Mouse (Mus musculus): Measurements from ENCODE around the gene Synm. TPM values are rescaled to one million over a fixed set of nuclear protein-coding genes. Genes with fewer than 3 reads are reported as not detected.

Gene Synm
- polyA plus RNA-seq, 1 experiment from 2014 or later = 2.8 TPM

GRCm38 (mm10) chr7:67699301-67699700, 60.2 kb downstream of the Synm start:
- ATAC-seq (ENCODE audit: extremely low read depth, insufficient number of reproducible peaks, low FRiP score, low TSS enrichment) = no peak
- 87% methylated on average over 4 of the region's 4 CpGs for WGBS

DNA sequence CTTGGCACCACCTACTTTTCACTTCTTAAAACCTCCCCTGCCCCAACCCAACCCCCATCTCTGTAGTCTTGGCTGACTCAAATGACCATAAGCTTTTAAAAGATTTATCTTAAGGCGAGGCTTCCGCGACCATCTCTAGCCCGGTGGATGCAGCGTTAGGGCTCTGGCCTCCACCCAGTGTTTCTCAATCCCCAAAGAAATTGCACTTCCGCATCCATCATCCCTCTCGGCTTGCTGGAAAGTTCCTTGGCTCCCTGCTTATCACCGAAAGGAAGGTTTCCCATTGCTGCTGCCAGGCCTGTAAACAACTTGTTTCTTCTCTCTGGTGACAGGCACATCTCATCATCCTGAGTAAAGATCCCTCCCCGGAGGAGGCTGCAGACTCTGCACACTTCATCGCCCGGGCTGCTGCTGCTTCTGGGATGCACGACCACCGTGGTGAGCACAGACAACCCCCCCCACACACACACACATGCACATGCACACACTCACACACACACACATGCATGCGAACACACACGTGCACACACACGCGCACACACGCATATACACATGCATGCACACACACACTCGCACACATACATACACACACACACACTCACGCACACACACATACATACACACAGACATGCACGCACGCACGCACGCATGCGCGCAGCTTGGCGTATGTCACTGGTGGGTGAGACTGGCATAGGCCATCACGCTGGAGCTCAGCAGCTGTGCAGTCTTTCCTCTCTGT, 61.5 kb downstream of the Synm start:
- Histone ChIP-seq H3K36me3 (peaks cover 27% of the 10 kb centered on the region), H3K4me3 (no peak overlapping the region), H3K9me3 (no peaks in the 10 kb centered on the region), H3K27me3 (replicated peaks) (no peaks in the 10 kb centered on the region), H3K4me1 (peaks cover 26% of the 10 kb centered on the region), H3K9ac (no peak overlapping the region), H3K4me2 (no peak overlapping the region), H3K27ac (replicated peaks) (no peak overlapping the region)
- 85% methylated on average over 28 of the region's 28 CpGs for WGBS
- ATAC-seq (ENCODE audit: extremely low read depth, insufficient number of reproducible peaks, low FRiP score, low TSS enrichment) = no peak

More at GRCm38 (mm10) chr7:67699301-67699700, 60.2 kb downstream of the Synm start:
- no peak overlapping the region for H3K4me2 ChIP-seq
- peaks cover 23% of the 10 kb centered on the region for H3K36me3 ChIP-seq
- H3K4me3 ChIP-seq = no peak overlapping the region
- H3K27ac ChIP-seq (replicated peaks) = no peak overlapping the region
- no peak overlapping the region for H3K9ac ChIP-seq
- no peaks in the 10 kb centered on the region for H3K27me3 ChIP-seq (replicated peaks)
- peaks cover 23% of the 10 kb centered on the region for H3K4me1 ChIP-seq
- H3K9me3 ChIP-seq = no peaks in the 10 kb centered on the region

DNA sequence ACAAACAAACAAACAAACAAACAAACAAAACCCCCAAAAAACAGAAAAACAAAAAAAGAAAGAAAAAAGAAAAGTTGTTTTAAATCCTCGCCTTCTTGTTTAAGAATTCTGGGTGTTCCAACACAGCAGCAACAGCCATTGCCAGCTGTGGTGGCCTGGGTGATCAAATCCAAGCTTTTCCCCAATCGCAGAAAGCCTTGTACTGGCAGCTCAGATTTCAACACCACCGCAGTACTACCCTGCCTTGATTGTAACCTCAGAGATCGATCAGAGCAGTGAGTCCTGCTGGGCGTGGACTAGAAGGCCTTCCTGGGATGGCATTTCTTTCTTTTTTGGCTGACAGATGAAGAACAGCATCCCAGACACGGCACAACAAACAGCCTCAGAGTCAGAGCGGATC, 63.6 kb downstream of the Synm start:
- ATAC-seq (ENCODE audit: extremely low read depth, insufficient number of reproducible peaks, low FRiP score, low TSS enrichment) = no peak
- Histone ChIP-seq H3K27me3 (replicated peaks) (no peaks in the 10 kb centered on the region), H3K4me1 (peaks cover 31% of the 10 kb centered on the region), H3K4me2 (no peak overlapping the region), H3K27ac (replicated peaks) (no peak overlapping the region), H3K4me3 (no peak overlapping the region), H3K9me3 (no peaks in the 10 kb centered on the region), H3K36me3 (peaks cover 26% of the 10 kb centered on the region), H3K9ac (no peak overlapping the region)
- WGBS = 76% methylated on average over 7 of the region's 7 CpGs

GRCm38 (mm10) chr7:67692791-67693538, 66.6 kb downstream of the Synm start:
- Histone ChIP-seq H3K27me3 (replicated peaks) (no peaks in the 10 kb centered on the region), H3K9me3 (no peaks in the 10 kb centered on the region), H3K36me3 (peaks cover 22% of the 10 kb centered on the region), H3K27ac (replicated peaks) (no peak overlapping the region), H3K4me2 (no peak overlapping the region), H3K4me3 (no peak overlapping the region), H3K9ac (no peak overlapping the region), H3K4me1 (peaks cover 46% of the 10 kb centered on the region)
- no peak for ATAC-seq (ENCODE audit: extremely low read depth, insufficient number of reproducible peaks, low FRiP score, low TSS enrichment)
- WGBS = 84% methylated on average over 23 of the region's 23 CpGs

- no peak overlapping the region for H3K4me3 ChIP-seq
- no peaks in the 10 kb centered on the region for H3K27me3 ChIP-seq (replicated peaks)
- H3K4me1 ChIP-seq = peaks cover 46% of the 10 kb centered on the region
- WGBS = 27% methylated on average over 3 of the region's 3 CpGs
- peaks cover 21% of the 10 kb centered on the region; the same call in 1 of the 2 replicates for H3K36me3 ChIP-seq
- peak overlapping the region; percentile 30; the same call in 1 of the 2 replicates for H3K27ac ChIP-seq (replicated peaks)
- no peak overlapping the region for H3K9ac ChIP-seq
- H3K9me3 ChIP-seq = no peaks in the 10 kb centered on the region
- no peak for ATAC-seq (ENCODE audit: extremely low read depth, insufficient number of reproducible peaks, low FRiP score, low TSS enrichment)
- H3K4me2 ChIP-seq = no peak overlapping the region
Measured at GRCm38 (mm10) chr7:67692141-67692540, 67.4 kb downstream of the Synm start.

- 29% methylated on average over 6 of the region's 6 CpGs for WGBS
- no peak overlapping the region for H3K4me3 ChIP-seq
- H3K27ac ChIP-seq (replicated peaks) = peak overlapping the region; percentile 70
- H3K9me3 ChIP-seq = no peaks in the 10 kb centered on the region
- H3K4me2 ChIP-seq = no peak overlapping the region
- peak overlapping the region; percentile 54; the same call in 1 of the 2 replicates for H3K9ac ChIP-seq
- no peak for ATAC-seq (ENCODE audit: extremely low read depth, insufficient number of reproducible peaks, low FRiP score, low TSS enrichment)
- peaks cover 21% of the 10 kb centered on the region; the same call in 1 of the 2 replicates for H3K36me3 ChIP-seq
- H3K4me1 ChIP-seq = peaks cover 46% of the 10 kb centered on the region
- no peaks in the 10 kb centered on the region for H3K27me3 ChIP-seq (replicated peaks)
Measured at GRCm38 (mm10) chr7:67691036-67691435, 68.5 kb downstream of the Synm start.

GRCm38 (mm10) chr7:67689793-67690192, 69.7 kb downstream of the Synm start:
- H3K4me1 ChIP-seq = peaks cover 46% of the 10 kb centered on the region
- no peak overlapping the region for H3K27ac ChIP-seq (replicated peaks)
- WGBS = 71% methylated on average over 7 of the region's 7 CpGs
- no peak overlapping the region for H3K4me2 ChIP-seq
- peaks cover 32% of the 10 kb centered on the region for H3K36me3 ChIP-seq
- no peaks in the 10 kb centered on the region; the same call in 1 of the 2 replicates for H3K9me3 ChIP-seq
- no peak overlapping the region for H3K4me3 ChIP-seq
- no peaks in the 10 kb centered on the region for H3K27me3 ChIP-seq (replicated peaks)
- ATAC-seq (ENCODE audit: extremely low read depth, insufficient number of reproducible peaks, low FRiP score, low TSS enrichment) = no peak
- no peak overlapping the region for H3K9ac ChIP-seq

GRCm38 (mm10) chr7:67688281-67688680, 71.3 kb downstream of the Synm start:
- Histone ChIP-seq H3K9ac (no peak overlapping the region), H3K36me3 (peaks cover 36% of the 10 kb centered on the region), H3K9me3 (no peaks in the 10 kb centered on the region; the same call in 1 of the 2 replicates), H3K27me3 (replicated peaks) (no peaks in the 10 kb centered on the region), H3K4me2 (no peak overlapping the region), H3K4me3 (no peak overlapping the region), H3K27ac (replicated peaks) (no peak overlapping the region), H3K4me1 (peaks cover 42% of the 10 kb centered on the region)
- no peak for ATAC-seq (ENCODE audit: extremely low read depth, insufficient number of reproducible peaks, low FRiP score, low TSS enrichment)
- WGBS = 18% methylated on average over 3 of the region's 3 CpGs

DNA sequence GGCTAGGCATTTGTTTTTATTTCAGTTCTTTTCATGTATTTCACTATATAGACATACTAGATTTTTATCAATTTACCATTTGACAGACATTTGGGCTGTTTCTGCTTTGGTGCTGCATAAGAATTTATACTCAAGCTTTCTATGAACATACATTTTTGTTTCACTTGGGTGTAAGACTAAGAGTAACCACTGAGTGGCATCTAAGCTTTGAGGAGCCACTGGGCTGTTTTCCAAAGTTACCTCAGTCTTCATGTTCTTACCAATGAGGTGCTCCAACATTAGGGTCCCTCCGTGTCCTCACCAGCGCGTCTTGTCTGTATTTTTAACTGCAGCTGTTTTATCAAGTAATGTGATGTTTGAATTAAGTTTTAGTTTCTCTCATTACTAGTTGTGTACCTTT, 73.0 kb downstream of the Synm start:
- no peak for ATAC-seq (ENCODE audit: extremely low read depth, insufficient number of reproducible peaks, low FRiP score, low TSS enrichment)
- Histone ChIP-seq H3K36me3 (peaks cover 42% of the 10 kb centered on the region), H3K9me3 (no peaks in the 10 kb centered on the region; the same call in 1 of the 2 replicates), H3K27ac (replicated peaks) (no peak overlapping the region), H3K9ac (no peak overlapping the region), H3K4me3 (no peak overlapping the region), H3K4me1 (peaks cover 26% of the 10 kb centered on the region), H3K27me3 (replicated peaks) (no peaks in the 10 kb centered on the region), H3K4me2 (no peak overlapping the region)
- WGBS = 91% methylated on average over 3 of the region's 3 CpGs

- Histone ChIP-seq H3K9me3 (no peaks in the 10 kb centered on the region; the same call in 1 of the 2 replicates), H3K9ac (no peak overlapping the region), H3K4me1 (0 out of 2 replicates have a peak, but pooled peaks cover 4% of the 10 kb centered on the region), H3K4me2 (no peak overlapping the region), H3K27me3 (replicated peaks) (no peaks in the 10 kb centered on the region), H3K4me3 (no peak overlapping the region), H3K27ac (replicated peaks) (no peak overlapping the region), H3K36me3 (peaks cover 55% of the 10 kb centered on the region)
- 72% methylated on average over 16 of the region's 16 CpGs for WGBS
- ATAC-seq (ENCODE audit: extremely low read depth, insufficient number of reproducible peaks, low FRiP score, low TSS enrichment) = no peak
Measured at GRCm38 (mm10) chr7:67683006-67683405, 76.5 kb downstream of the Synm start.

DNA sequence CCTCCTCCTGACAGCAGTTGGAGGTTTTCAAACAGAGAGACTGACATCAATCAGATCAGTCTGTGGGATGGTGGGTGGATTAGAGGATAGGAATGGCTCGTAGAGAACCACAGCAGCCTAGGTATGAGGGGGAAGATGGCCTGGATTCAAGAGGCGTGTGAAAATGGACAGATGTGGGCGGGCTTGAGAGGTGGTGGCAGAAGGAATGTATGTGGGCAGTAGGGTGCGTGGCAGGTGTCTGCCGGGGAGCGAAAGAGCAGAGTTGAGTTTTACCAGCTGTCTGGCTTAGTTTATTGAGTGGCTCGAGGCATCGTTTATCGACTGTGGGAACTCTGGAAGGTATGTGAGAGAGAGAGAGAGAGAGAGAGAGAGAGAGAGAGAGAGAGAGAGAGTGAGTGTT, 78.5 kb downstream of the Synm start:
- no peak for ATAC-seq (ENCODE audit: extremely low read depth, insufficient number of reproducible peaks, low FRiP score, low TSS enrichment)

More for the DNA sequence above, 78.5 kb downstream of the Synm start:
- H3K9ac ChIP-seq = no peak overlapping the region
- 69% methylated on average over 9 of the region's 9 CpGs for WGBS
- H3K9me3 ChIP-seq = no peaks in the 10 kb centered on the region; the same call in 1 of the 2 replicates
- H3K4me3 ChIP-seq = no peak overlapping the region
- H3K4me1 ChIP-seq = peaks cover 4% of the 10 kb centered on the region; the same call in 1 of the 2 replicates
- H3K27me3 ChIP-seq (replicated peaks) = no peaks in the 10 kb centered on the region
- H3K36me3 ChIP-seq = peaks cover 55% of the 10 kb centered on the region
- H3K4me2 ChIP-seq = no peak overlapping the region
- H3K27ac ChIP-seq (replicated peaks) = no peak overlapping the region

All from heart, embryonic 13.5 days (tissue).